Mouse (Mus musculus): ENCODE results near the gene Ssbp3. TPM values are rescaled to one million over a fixed set of nuclear protein-coding genes. Genes with fewer than 3 reads are reported as not detected.

Ssbp3 gene
- total RNA-seq, 2 experiments from 2014 or later, result 38.7 to 39.4 TPM

- peak in 1 of 2 experiments; percentile 35 for DNase-seq
- intact Hi-C loops (cut with DNase I), result loop anchor here (2.0 to 5.0 kb wide), 3 partner anchors 96 to 228 kb away; partner anchors contain the start of gene Ssbp3
These were observed 156.8 kb downstream of the Ssbp3 start for GRCm38 (mm10) chr4:107067151-107067840.

- intact Hi-C loops (cut with DNase I), result no loop called here
- no peak for DNase-seq
These were observed 161.8 kb downstream of the Ssbp3 start for GRCm38 (mm10) chr4:107072343-107072742.

- intact Hi-C loops (cut with DNase I), result no loop called here
- DNase-seq, result no peak
These were observed 165.0 kb downstream of the Ssbp3 start for GRCm38 (mm10) chr4:107075456-107075855.

GRCm38 (mm10) chr4:107078894-107079293 lies 168.4 kb downstream of the Ssbp3 start:
- DNase-seq, result no peak
- intact Hi-C loops (cut with DNase I), result no loop called here

- intact Hi-C loops (cut with DNase I), result no loop called here
- DNase-seq, result no peak
These were observed 169.2 kb downstream of the Ssbp3 start for GRCm38 (mm10) chr4:107079716-107080115.

GRCm38 (mm10) chr4:107082185-107082584 lies 171.7 kb downstream of the Ssbp3 start:
- DNase-seq, result no peak
- intact Hi-C loops (cut with DNase I), result no loop called here

- DNase-seq, result no peak
- intact Hi-C loops (cut with DNase I), result no loop called here
These were observed 172.6 kb downstream of the Ssbp3 start for GRCm38 (mm10) chr4:107083126-107083525.

GRCm38 (mm10) chr4:107084343-107084742 lies 173.8 kb downstream of the Ssbp3 start:
- no peak for DNase-seq
- intact Hi-C loops (cut with DNase I), result no loop called here

GRCm38 (mm10) chr4:107084858-107085257 lies 174.4 kb downstream of the Ssbp3 start:
- DNase-seq, result no peak
- intact Hi-C loops (cut with DNase I), result no loop called here

- no peak for DNase-seq
- intact Hi-C loops (cut with DNase I), result no loop called here
These were observed 181.2 kb downstream of the Ssbp3 start for GRCm38 (mm10) chr4:107091696-107092095.

GRCm38 (mm10) chr4:107094484-107095187 lies 184.1 kb downstream of the Ssbp3 start:
- intact Hi-C loops (cut with DNase I), result no loop called here

GRCm38 (mm10) chr4:107096043-107096442 lies 185.5 kb downstream of the Ssbp3 start:
- intact Hi-C loops (cut with DNase I), result no loop called here
- no peak for DNase-seq

More at GRCm38 (mm10) chr4:107094484-107095187, 184.1 kb downstream of the Ssbp3 start:
- DNase-seq, result no peak

GRCm38 (mm10) chr4:107096841-107097373 lies 186.4 kb downstream of the Ssbp3 start, which contains the start of gene Cdcp2:
Gene Cdcp2 (plus strand): TSS chr4:107096891.
- DNase-seq, result no peak
- intact Hi-C loops (cut with DNase I), result no loop called here

- intact Hi-C loops (cut with DNase I), result no loop called here
- no peak for DNase-seq
These were observed 187.4 kb downstream of the Ssbp3 start for GRCm38 (mm10) chr4:107097871-107098270.

GRCm38 (mm10) chr4:107098375-107098774 lies 187.9 kb downstream of the Ssbp3 start:
- intact Hi-C loops (cut with DNase I), result no loop called here
- no peak for DNase-seq

GRCm38 (mm10) chr4:107098791-107099525 lies 188.5 kb downstream of the Ssbp3 start:
- DNase-seq, result no peak

More at GRCm38 (mm10) chr4:107098791-107099525, 188.5 kb downstream of the Ssbp3 start:
- intact Hi-C loops (cut with DNase I), result no loop called here

Other genes starting within 250 kb of the Ssbp3 start
- gene Ttc4, start 231.8 kb upstream of the Ssbp3 start, total RNA-seq (2021), result 10 to 100 TPM; 17.8 to 18.4 TPM
- gene Mroh7, start 179.8 kb upstream of the Ssbp3 start, total RNA-seq (2021), result under 1 TPM; 0.08 to 0.27 TPM
- gene Fam151a, start 176.8 kb upstream of the Ssbp3 start, total RNA-seq (2021), result under 1 TPM; 0.27 to 0.86 TPM
- gene Acot11, start 105.7 kb upstream of the Ssbp3 start, total RNA-seq (2021), result 10 to 100 TPM; 34.3 to 39.8 TPM
- 100 to 1,000 TPM; 102 to 110 TPM for gene Mrpl37, start 156.2 kb downstream of the Ssbp3 start, total RNA-seq (2021)
- 10 to 100 TPM; 19.3 to 21.4 TPM for gene Cyb5rl, start 156.3 kb downstream of the Ssbp3 start, total RNA-seq (2021)
- gene Cdcp2, start 186.2 kb downstream of the Ssbp3 start, total RNA-seq (2021), result not detected